Mouse (Mus musculus) forebrain, postnatal 0 days (tissue): ENCODE results near the gene Mypn. TPM values are rescaled to one million over a fixed set of nuclear protein-coding genes. Genes with fewer than 3 reads are reported as not detected.

Source experiments
- ATAC-seq: fragments of 200-750 bp; cut with Nextera tagmentation; 2 replicates; pipeline ENCODE4 v1.8.0; 2017; ENCODE audit warnings: mild to moderate bottlenecking, moderate library complexity
- DNase-seq: peaks from one replicate; pipeline ENCODE4 v3.0.0-alpha.2; 2015
- H3K27ac ChIP-seq: fragments of 300-500 bp; sonication (generic); 2 replicates; pipeline ENCODE4 v1.5.1; 2014; ENCODE audit warnings: low read depth, mild to moderate bottlenecking, antibody characterized with exemption, low read length, moderate library complexity, mixed read lengths
- H3K27me3 ChIP-seq: fragments of 300-500 bp; sonication (generic); 2 replicates; pipeline ENCODE4 v1.6.1; 2014; ENCODE audit warnings: mild to moderate bottlenecking, low read length, mixed read lengths; ENCODE audit not compliant: insufficient read depth
- H3K36me3 ChIP-seq: fragments of 300-500 bp; sonication (generic); 2 replicates; pipeline ENCODE4 v1.6.1; 2014; ENCODE audit warnings: mild to moderate bottlenecking, moderate library complexity; ENCODE audit not compliant: insufficient read depth
- H3K4me1 ChIP-seq: fragments of 300-500 bp; sonication (generic); 2 replicates; pipeline ENCODE4 v1.6.1; 2014; ENCODE audit warnings: antibody characterized with exemption; ENCODE audit not compliant: insufficient read depth
- H3K4me2 ChIP-seq: fragments of 300-500 bp; sonication (generic); 2 replicates; pipeline ENCODE4 v1.6.1; 2014; ENCODE audit warnings: low read depth, mild to moderate bottlenecking, moderate library complexity
- H3K4me3 ChIP-seq: fragments of 300-500 bp; sonication (generic); 2 replicates; pipeline ENCODE4 v1.5.1; 2014; ENCODE audit warnings: low read depth, low read length, mixed read lengths
- H3K9ac ChIP-seq: fragments of 300-500 bp; sonication (generic); 2 replicates; pipeline ENCODE4 v1.6.1; 2014; ENCODE audit warnings: mild to moderate bottlenecking
- H3K9me3 ChIP-seq: fragments of 300-500 bp; sonication (generic); 2 replicates; pipeline ENCODE4 v1.6.1; 2016; ENCODE audit warnings: low read length
- CTCF ChIP-seq: sonication (generic); IDR thresholded peaks from 2 replicates; pipeline ENCODE4 v1.5.1; 2016; ENCODE audit warnings: antibody characterized with exemption, control low read depth, low read depth
- WGBS: fragments of 180-500 bp; shearing (Covaris S2); extraction: QIAGEN DNeasy Blood & Tissue Kit; methylation state at CpG from one replicate; pipeline ENCODE4 v1.1.7; 2014; 5-methylcytosine and 5-hydroxymethylcytosine counted together
- polyA plus RNA-seq: library from polyadenylated mRNA; unstranded; fragments of >200 nt; fragmentation: Nextera tagmentation; extraction: Ambion mirVana; gene quantifications from 2 replicates; pipeline ENCODE4 v1.2.1, GENCODE M21; 2015
- total RNA-seq: library from RNA; depleted of rRNA; stranded (reverse); fragments of >200 nt; gene quantifications from 2 replicates; pipeline ENCODE4 v1.2.3, GENCODE M21; 2014

Gene Mypn
- total and polyA plus RNA-seq, 2 experiments from 2014 or later = 0.67 to 1.2 TPM

DNA sequence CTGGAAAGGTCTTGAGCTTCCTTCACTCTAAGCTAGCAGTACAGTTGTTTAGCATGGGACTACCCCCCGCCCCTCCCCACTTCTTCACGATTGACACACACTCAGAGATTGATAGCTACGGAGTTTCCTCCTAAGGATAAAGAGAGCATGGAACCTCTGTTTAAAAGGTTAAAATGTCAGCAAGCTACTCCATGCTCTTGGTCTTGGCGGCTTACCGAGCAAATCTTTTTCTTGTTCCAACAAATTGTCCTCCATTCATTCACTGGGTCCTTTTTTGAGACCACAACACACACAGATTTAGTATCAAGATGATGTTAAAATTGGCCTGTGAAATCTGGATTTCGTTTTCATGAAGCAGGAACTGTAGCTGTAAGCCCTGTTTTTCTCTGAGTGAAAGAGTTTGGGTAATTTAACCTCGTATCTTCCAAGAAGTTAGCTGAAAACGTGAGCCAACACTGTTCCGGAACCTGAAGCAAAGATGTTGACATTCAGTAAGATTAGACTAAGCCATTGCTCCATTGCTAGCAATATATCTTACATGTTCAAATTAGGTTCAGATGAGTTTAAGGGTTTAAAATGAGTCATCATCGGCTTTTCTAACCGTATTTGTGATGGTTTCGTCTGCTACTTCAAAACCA is 39.2 kb upstream of the Mypn start:
- no peaks in the 10 kb centered on the region for H3K27me3 ChIP-seq
- H3K4me2 ChIP-seq = peak overlapping the region; percentile 67
- H3K4me1 ChIP-seq = peaks cover 10% of the 10 kb centered on the region
- H3K36me3 ChIP-seq = no peaks in the 10 kb centered on the region
- WGBS = 22% methylated on average over 12 of the region's 12 CpGs
- TF ChIP-seq CTCF = no peak
- no peaks in the 10 kb centered on the region for H3K9me3 ChIP-seq
- peak overlapping the region; percentile 91 for H3K4me3 ChIP-seq
- peak overlapping the region; percentile 55 for H3K9ac ChIP-seq
- DNase-seq (no peak), ATAC-seq (no peak)
- H3K27ac ChIP-seq = peak overlapping the region; percentile 94

DNA sequence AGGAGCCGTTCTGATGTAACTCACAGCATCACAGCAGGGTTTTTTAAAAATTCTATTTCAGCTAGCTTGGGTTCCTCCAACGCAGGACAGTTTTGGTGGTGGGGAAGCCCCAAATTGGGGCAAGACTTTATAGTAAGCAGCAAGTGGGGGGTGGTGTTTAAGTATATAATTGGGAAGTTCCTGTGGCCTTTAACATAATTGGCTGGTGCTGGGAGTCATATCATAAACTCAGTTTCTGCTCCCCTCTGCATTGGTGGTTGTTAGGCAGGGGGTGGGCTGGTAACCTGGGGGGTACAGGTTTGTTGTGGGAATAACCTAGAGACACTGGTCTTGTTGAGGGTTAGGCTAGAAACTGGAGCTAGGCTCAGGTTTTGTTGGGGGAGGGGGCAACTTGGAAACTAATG is 37.1 kb upstream of the Mypn start:
- no peak overlapping the region for H3K4me2 ChIP-seq
- DNase-seq (no peak), ATAC-seq (no peak)
- no peak overlapping the region for H3K27ac ChIP-seq
- no peaks in the 10 kb centered on the region for H3K9me3 ChIP-seq
- 78% methylated on average over 2 of the region's 2 CpGs for WGBS
- TF ChIP-seq CTCF = no peak
- no peaks in the 10 kb centered on the region for H3K27me3 ChIP-seq
- no peak overlapping the region for H3K9ac ChIP-seq
- no peak overlapping the region for H3K4me3 ChIP-seq
- peaks cover 10% of the 10 kb centered on the region for H3K4me1 ChIP-seq
- H3K36me3 ChIP-seq = no peaks in the 10 kb centered on the region

GRCm38 (mm10) chr10:63239848-63240247 is 36.1 kb upstream of the Mypn start:
- Histone ChIP-seq H3K9ac (no peak overlapping the region), H3K4me2 (no peak overlapping the region), H3K4me1 (peaks cover 9% of the 10 kb centered on the region), H3K36me3 (no peaks in the 10 kb centered on the region), H3K9me3 (no peaks in the 10 kb centered on the region), H3K4me3 (no peak overlapping the region), H3K27me3 (no peaks in the 10 kb centered on the region), H3K27ac (no peak overlapping the region)
- no peak for ATAC-seq
- DNase-seq = no peak
- 88% methylated on average over 2 of the region's 2 CpGs for WGBS
- TF ChIP-seq CTCF = no peak

DNA sequence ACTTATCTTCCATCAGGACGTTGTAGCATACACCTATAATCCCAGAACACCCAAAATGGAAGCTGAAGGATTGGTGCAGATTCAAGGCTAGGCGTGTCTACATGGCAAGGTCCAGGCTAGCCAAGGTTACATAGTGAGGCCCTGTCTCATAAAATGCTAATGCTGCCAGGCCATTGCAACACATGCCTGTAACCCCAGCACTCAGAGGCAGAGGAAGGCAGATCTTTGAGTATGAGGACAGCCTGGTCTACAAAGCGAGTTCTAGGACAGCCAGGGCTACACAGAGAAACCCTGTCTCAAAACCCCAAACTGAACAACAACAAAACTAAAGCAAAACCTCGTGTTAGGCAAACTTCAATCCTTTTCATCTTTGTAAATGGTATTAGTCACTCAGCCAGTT is 34.3 kb upstream of the Mypn start:
- no peak for TF ChIP-seq CTCF
- no peak overlapping the region for H3K4me3 ChIP-seq
- H3K27ac ChIP-seq = no peak overlapping the region
- no peaks in the 10 kb centered on the region for H3K27me3 ChIP-seq
- H3K4me1 ChIP-seq = peaks cover 5% of the 10 kb centered on the region
- H3K4me2 ChIP-seq = no peak overlapping the region
- H3K9ac ChIP-seq = no peak overlapping the region
- no peaks in the 10 kb centered on the region for H3K36me3 ChIP-seq
- WGBS = 81% methylated on average over 4 of the region's 4 CpGs
- DNase-seq (no peak), ATAC-seq (no peak)
- H3K9me3 ChIP-seq = no peaks in the 10 kb centered on the region

DNA sequence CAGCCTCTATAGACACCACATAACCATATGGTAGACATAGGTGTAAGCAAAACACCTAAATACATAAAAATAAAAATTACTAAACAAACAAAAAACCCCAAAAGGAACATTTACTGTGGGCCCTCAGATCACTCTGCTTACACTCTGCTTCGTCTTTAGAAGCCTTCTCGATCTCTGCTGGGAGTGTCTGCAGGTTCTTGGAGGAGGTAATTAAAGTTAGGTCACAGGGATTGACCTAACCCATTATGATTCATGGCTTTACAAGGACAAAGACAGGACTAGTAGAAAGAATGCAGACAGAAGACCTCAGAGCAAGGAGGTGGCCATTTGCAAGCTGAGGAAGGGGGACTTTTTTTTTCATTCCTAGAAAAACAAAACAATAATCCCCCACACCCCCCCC is 33.5 kb upstream of the Mypn start:
- TF ChIP-seq CTCF = no peak
- Histone ChIP-seq H3K9ac (no peak overlapping the region), H3K27me3 (no peaks in the 10 kb centered on the region), H3K4me2 (no peak overlapping the region), H3K27ac (no peak overlapping the region), H3K9me3 (no peaks in the 10 kb centered on the region), H3K4me3 (no peak overlapping the region), H3K4me1 (no peaks in the 10 kb centered on the region), H3K36me3 (no peaks in the 10 kb centered on the region)
- DNase-seq (no peak), ATAC-seq (no peak)
- WGBS = 44% methylated on average over 2 of the region's 2 CpGs

- 94% methylated on average over 6 of the region's 6 CpGs for WGBS
- no peak for TF ChIP-seq CTCF
- ATAC-seq (no peak), DNase-seq (no peak)
- Histone ChIP-seq H3K9ac (no peak overlapping the region), H3K4me2 (no peak overlapping the region), H3K27me3 (no peaks in the 10 kb centered on the region), H3K36me3 (no peaks in the 10 kb centered on the region), H3K9me3 (no peaks in the 10 kb centered on the region), H3K27ac (no peak overlapping the region), H3K4me1 (no peaks in the 10 kb centered on the region), H3K4me3 (no peak overlapping the region)
Measured at GRCm38 (mm10) chr10:63236663-63237062, 32.9 kb upstream of the Mypn start.

- 87% methylated on average over 8 of the region's 8 CpGs for WGBS
- Histone ChIP-seq H3K27me3 (no peaks in the 10 kb centered on the region), H3K9me3 (no peaks in the 10 kb centered on the region), H3K36me3 (no peaks in the 10 kb centered on the region), H3K9ac (no peak overlapping the region), H3K4me2 (no peak overlapping the region), H3K27ac (no peak overlapping the region), H3K4me3 (no peak overlapping the region), H3K4me1 (no peaks in the 10 kb centered on the region)
- TF ChIP-seq CTCF = no peak
- ATAC-seq (no peak), DNase-seq (no peak)
Measured at GRCm38 (mm10) chr10:63235889-63236288, 32.1 kb upstream of the Mypn start.
